Comparison of ENCODE assay signal across 27 mouse cellular contexts in the genomic region with DNA sequence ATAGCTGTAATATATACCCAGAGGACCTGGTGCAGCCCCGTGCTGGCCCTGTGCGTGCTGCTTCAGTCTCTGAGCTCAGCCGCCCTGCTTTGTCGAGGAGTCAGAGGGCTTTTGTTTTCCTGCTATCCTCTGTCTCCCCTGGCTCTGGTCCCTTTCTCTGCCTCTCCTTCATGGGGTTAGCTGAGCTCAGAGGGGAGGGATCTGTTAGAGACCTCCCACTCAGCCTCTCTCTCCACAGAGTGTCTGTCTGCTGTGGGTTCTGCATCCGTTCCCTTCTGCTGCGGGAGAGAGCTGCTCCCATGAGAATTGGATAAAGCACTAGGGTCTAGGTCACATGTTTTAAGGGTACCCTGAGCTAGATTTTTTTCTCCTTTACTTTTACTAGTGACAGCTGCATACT.
"Had no signal": no experiment of that assay in that cellular context is flagged by ENCODE, and none has a peak within 500 bp of the region (broad histone marks: within the 10 kb centered on the region; RNA-seq: fewer than 3 reads in every experiment).

No protein-coding gene starts in this region.

- H3K4me3 ChIP-seq: embryonic facial prominence, embryonic 12.5 days; embryonic facial prominence, embryonic 13.5 days; embryonic facial prominence, embryonic 15.5 days; erythroblast, embryonic 14.5 days; forebrain, embryonic 10.5 days; forebrain, embryonic 12.5 days; forebrain, embryonic 13.5 days; forebrain, embryonic 15.5 days; gastrocnemius, adult 2 months; heart, adult 2 months; heart, embryonic 10.5 days had no signal

- DNase-seq: cerebellum, adult 8-10 months; cerebellum, adult 9-10 months; cerebellum, adult 9-11 months; cerebellum, postnatal 10 days; cerebellum, postnatal 14 days; cerebellum, postnatal 25 days; cerebellum, postnatal 36 days; embryo, embryonic 11 days; forebrain, postnatal 0 days; gastrocnemius, adult 2 months; gastrocnemius, postnatal 10 days; gastrocnemius, postnatal 14 days; gastrocnemius, postnatal 25 days; gastrocnemius, postnatal 36 days; heart, adult 18-20 months; heart, adult 2 months had no signal

- H3K4me2 ChIP-seq: embryonic facial prominence, embryonic 12.5 days; embryonic facial prominence, embryonic 13.5 days; embryonic facial prominence, embryonic 15.5 days; forebrain, embryonic 12.5 days; forebrain, embryonic 13.5 days; forebrain, embryonic 15.5 days had no signal

- H3K27ac ChIP-seq: embryonic facial prominence, embryonic 12.5 days; embryonic facial prominence, embryonic 13.5 days; embryonic facial prominence, embryonic 15.5 days; forebrain, embryonic 10.5 days; forebrain, embryonic 12.5 days; forebrain, embryonic 13.5 days; forebrain, embryonic 15.5 days; gastrocnemius, adult 2 months; heart, adult 2 months; heart, embryonic 10.5 days had no signal

- H3K4me1 ChIP-seq: embryonic facial prominence, embryonic 12.5 days; embryonic facial prominence, embryonic 13.5 days; embryonic facial prominence, embryonic 15.5 days; forebrain, embryonic 10.5 days; forebrain, embryonic 12.5 days; forebrain, embryonic 13.5 days; forebrain, embryonic 15.5 days; heart, embryonic 10.5 days had no signal

- ATAC-seq: forebrain, embryonic 13.5 days; forebrain, embryonic 14.5 days; forebrain, embryonic 15.5 days; forebrain, embryonic 16.5 days; forebrain, postnatal 0 days had no signal

- H3K9me3 ChIP-seq: embryonic facial prominence, embryonic 12.5 days; embryonic facial prominence, embryonic 13.5 days; embryonic facial prominence, embryonic 15.5 days; forebrain, embryonic 10.5 days; forebrain, embryonic 12.5 days; forebrain, embryonic 13.5 days; forebrain, embryonic 15.5 days; heart, embryonic 10.5 days had no signal

- H3K27me3 ChIP-seq: embryonic facial prominence, embryonic 12.5 days; embryonic facial prominence, embryonic 13.5 days; embryonic facial prominence, embryonic 15.5 days; forebrain, embryonic 12.5 days; forebrain, embryonic 13.5 days; forebrain, embryonic 15.5 days had no signal

- H3K9ac ChIP-seq: embryonic facial prominence, embryonic 12.5 days; embryonic facial prominence, embryonic 13.5 days; embryonic facial prominence, embryonic 15.5 days; forebrain, embryonic 12.5 days; forebrain, embryonic 13.5 days; forebrain, embryonic 15.5 days; forebrain, postnatal 0 days had no signal
